Mouse (Mus musculus) frontal cortex, postnatal 10 days (tissue): ENCODE measurements around the gene Slc25a21.
"Not testable (repeated sequence)": the region's sequence is repeated elsewhere in the genome, so short reads cannot be mapped to it uniquely, and the experiment has no call there.

Experiments used
- DNase-seq, 2 experiments: peaks; one replicate each; pipeline ENCODE4 v3.0.0; 2022; ENCODE audit warnings: low spot score in 2 of 2, mixed read lengths in 1 of 2

Slc25a21 gene

DNA sequence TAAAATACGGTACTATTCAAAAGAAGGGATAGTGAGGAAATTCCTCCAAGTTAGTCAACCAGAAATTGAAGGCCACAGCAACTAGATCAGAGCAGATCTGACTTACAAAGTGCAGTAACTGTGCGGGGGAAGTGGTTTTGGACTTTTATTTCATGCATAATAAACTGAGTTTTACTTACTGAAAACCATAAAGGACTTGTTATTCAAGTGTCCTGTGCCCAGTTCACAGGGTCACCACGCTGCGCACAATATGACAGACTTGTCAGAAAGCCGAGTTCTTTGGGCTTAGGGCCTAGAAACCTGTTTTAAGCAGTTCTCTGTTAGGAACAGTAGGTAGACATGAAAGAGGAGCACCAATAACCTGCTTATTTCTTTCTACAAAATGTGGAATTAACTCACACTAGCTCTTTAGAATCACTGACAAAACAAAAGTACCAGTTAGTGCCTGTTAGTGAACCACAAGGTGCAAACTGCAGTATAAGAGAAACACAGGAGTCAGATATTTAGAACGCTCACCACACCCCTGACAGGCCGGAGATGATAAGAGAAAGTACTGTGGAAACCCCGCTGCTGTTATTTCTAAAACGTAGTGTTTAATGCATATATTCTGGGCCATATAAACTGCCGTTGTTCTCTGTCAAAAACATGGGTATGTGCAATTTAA, at the start of gene Slc25a21:
Slc25a21 (minus strand) TSS at position 110 of the 664 bp plus-strand sequence.
- no peak for DNase-seq

DNA sequence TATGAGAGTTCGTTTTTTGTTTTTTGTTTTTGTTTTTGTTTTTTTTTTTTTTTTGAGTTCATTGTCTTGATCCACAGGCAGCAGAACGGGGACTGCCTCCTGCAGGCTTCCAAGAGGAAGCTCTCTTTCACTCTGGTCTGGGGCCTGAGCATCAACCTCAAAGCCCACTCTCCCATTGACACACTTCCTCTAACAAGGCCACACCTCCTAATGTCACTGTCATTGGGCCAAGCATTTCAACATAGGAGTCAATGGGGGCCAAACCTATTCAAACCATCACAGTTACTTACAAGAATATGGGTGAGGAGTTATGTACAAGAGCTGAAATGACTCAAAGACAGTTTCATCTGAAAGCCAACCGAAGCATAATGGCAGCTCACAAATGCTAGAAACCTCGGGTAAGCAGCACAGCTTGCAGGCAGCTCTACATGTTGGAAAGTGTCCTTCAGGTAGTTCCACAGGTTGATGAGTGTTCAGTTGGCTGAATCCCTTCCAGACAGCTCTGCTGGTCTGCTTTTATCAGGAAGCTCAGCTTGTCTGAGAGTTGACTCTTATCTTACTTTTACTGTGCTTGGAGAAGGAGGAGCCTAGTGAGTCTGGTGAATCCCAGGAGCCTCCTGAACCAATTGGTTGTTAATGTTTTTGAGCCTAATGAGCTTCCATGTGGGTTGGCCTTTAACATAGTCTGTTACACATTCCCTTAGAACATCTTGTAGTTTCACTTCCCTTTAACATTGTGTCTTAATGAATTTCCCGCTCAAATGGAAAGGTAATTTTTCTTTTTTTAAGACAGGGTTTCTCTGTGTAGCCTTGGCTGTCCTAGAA, 46.6 kb upstream of the Slc25a21 start:
- DNase-seq: no peak

DNA sequence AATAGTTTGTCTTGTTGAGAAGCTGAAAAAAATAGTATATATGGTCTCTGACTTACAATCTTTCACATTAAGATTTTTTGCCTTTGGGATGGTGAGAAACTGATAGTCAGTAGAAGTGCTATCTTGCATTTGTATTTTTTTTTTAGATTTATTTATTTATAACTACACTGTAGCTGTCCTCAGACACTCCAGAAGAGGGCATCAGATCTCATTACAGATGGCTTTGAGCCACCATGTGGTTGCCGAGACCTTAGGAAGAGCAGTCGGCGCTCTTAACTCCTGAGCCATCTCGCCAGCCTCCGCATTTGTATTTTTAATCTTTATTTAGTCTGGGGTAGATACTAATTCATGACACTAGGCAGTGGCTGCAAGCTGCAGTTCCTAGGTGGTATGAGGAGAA, 36.1 kb upstream of the Slc25a21 start:
- no peak for DNase-seq

DNA sequence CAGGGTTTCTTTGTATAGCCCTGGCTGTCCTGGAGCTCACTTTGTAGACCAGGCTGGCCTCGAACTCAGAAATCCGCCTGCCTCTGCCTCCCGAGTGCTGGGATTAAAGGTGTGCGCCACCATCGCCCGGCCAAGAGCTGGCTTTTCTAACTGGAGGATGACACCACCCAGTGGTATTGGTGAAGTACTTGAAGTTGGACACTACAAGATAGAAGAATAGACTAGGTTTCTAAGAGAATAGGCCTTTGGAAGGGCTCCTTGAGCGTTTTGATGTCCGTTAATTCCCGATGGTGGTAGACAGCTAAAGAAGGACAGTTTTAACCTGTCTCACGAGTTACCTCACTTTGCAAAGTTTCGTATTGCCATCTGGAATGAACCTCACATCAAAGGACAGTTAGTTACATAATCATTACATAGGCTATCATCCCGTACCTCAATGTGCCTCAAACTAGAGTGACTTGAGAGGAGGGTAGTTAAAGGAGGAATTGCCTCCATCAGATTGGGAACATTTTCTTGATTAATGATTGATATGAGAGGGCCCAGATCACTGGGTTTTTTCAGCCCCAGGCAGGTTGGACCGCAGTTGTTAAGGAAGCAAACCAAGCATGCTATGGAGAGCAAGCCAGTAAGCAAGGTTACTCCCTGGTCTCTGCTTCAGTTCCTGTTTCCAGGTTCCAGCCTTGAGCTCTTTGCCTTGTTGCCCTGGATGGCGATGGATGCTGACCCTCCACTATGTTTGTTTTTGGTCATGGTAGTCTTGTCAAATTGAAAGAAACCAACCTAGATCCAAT, 34.0 kb upstream of the Slc25a21 start:
- DNase-seq: no peak

DNA sequence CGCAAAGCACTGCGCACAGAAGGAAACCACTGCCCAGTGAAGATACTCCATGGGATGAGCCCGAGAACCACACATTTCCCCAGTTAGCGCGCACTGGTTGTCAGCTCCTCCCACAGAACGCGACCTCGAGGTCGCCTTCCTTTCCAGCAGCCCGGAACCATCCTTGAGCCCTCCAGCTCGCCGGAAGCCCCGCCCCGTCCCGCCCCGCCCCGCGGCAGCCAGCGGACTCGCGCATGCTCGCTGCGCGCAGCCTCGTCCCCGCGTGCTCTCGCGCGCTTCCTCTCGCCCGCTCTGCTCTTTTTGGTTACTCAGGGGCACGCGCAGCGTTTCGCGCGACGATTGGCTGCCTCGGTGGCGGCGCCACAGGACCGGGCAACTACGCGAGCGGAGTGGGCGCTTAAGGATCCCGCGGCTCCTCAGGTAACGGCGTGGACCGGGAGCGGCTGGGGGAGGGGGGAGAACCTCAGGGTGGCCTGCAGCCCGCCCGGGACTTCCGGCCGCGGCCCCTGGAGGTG, 33.0 kb upstream of the Slc25a21 start, which contains the start of the genes Prps1l3 and Mipol1:
Prps1l3 (plus strand) TSS at position 221 of the 515 bp plus-strand sequence.
Mipol1 (plus strand) TSS at position 236 of the 515 bp plus-strand sequence.
- peak; percentile 73 to 85 for DNase-seq

DNA sequence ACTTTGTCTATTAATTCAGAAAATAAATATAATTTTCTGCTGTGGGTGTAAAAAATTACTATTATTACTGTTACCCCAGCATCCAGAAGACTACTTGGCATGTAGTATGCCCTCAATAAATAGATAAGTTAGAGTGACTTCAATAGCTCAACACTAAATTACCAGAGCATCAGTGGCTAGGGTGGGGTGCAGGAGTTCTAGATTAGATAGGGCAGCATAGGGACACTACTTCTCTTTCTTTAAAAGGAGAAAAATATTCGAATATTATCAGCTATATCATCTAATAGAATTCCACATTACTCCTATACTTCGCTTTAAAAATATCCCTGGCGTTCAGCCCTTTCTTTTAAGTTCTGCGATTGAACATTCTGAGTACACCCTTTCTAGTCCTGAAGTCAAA, 32.4 kb upstream of the Slc25a21 start:
- DNase-seq: no peak

DNA sequence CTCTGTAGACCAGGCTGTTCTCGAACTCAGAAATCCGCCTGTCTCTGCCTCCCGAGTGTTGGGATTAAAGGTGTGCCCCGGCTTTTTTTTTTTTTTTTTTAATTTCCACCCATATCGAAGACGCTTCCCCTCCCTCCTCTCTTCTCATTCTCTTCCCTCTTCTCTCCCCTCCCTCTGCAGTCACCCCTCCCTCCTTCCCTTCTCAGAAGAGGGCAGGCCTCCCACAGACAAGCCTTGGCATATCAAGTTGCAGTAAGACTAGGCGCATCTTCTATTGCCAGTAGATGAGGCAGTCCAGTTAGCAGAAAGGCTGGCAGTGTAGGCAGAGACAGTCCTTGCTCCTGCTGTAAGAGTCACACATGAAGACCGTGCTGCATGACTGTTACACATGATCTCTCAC, 30.5 kb upstream of the Slc25a21 start:
- no peak for DNase-seq

DNA sequence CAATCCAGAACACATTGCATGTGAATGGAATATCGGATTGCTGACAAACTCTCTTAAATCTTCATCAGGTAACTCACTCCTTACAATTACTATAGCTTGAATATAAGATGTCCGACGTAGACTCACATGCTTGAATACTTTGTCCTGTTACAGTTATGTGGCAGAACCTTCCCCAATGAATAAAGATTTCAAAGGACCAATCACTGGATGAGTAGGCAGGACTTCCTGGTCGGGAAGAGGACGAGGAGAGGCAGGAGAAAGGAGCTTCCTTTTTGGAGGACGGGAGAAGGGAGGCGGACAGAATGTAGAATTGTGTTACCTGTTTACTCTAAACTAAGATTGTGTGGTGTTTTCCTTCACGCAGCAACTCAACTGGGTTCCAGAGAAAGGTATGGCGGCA, 29.1 kb upstream of the Slc25a21 start:
- DNase-seq: no peak

DNA sequence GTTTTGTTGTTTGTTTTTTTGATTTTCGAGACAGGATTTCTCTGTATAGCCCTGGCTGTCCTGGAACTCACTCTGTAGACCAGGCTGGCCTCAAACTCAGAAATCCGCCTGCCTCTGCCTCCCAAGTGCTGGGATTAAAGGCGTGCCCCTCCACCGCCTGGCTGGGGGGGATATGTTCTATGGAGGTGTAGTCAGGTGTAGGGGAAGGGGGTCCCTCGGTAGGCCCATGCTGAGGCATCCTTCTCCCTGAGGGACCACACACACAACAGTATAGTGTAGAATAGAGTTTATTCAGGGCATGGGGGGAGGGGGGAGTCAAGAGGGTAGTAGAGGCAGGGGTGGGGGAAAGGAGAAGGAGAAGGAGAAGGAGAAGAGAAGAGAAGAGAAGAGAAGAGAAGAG, 15.2 kb upstream of the Slc25a21 start:
- not testable (repeated sequence) for DNase-seq

DNA sequence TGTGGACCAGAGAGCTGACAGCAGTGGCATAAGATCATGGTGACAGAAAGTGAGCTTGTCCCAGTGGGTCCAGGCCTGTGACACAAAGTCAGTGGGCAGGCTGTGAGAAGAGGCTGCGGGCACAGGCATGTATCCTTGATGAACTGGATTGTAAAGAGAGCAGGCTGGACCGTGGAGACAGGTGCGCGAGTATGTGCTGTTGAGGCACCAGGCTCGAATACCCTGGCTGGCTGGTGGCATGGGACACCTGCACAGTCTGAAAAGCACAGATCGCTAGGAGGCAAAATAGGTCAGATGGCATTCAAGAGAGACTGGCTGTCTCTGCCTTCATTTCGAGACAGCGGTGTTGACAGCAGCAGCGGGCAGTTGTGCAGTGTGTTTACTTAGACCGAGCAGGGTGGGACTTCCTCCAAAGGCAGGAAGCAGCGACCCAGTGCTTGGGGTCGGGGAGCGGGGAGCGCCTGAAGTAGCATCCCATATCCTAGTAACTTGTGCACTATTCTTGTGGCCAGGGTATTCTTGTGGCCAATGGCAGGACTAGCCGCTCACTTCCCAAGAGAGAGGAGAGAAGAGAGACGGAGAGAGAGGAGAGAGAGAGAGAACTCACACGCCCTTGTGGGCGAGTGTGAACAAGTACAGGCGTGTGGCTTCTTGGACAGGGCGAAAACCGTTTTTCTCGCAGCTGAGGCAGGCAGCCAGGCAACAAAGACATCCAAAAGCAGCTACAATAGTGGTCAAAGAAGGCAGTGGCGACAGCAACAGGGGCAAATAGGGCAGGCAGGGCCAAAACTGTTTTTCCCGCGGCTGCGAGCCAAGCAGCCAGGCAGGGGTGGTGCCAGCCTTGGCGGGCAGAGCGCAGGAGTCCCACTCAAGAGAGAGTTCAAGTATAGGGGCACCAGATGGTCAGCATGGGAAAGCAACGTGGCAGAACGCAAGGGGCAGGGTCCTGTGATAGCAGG, 14.4 kb upstream of the Slc25a21 start:
- peak in 1 of 2 experiments; percentile 32 for DNase-seq

DNA sequence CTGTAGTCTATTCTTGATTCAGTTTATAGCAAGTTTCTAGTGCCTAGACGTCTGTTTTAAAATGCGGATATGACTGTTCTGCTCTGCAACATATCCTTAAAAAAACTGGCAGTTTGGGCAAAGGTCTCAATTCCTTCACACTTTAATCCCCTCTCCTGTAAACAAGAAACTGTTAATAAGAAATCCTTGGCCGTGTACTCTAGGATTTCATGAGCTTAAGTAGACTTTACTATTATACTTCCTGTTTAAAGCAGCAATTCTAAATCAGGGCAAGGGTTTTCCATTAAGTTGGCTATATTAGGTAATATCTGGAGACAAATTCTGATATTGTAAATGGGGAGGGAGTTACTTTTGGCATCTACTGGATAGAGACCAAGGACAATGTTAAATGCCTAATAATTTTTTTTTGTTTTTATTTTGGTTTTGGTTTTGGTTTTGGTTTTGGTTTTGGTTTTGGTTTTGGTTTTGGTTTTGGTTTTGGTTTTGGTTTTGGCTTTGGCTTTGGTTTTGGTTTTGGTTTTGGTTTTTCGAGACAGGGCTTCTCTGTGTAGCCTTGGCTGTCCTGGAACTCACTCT, 7.1 kb upstream of the Slc25a21 start:
- no peak for DNase-seq

DNA sequence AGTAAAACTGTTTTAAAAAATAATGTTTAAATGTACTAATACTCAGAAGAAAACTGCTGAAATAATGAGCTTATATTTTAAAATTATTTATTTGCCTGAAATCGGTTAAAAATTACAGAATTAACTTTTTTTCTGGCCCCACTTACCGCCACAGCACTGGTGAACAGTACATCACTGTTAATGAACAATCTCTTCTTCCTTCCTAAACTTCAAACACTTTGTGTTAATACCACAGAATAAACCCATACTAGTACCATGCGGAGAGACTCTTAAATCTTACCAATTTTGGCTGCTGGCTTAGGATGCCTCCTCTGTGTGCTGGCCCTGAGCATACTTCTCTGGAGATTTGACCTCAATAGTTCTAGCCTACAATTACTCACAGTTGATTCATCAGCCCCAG, 4.6 kb upstream of the Slc25a21 start:
- no peak for DNase-seq

DNA sequence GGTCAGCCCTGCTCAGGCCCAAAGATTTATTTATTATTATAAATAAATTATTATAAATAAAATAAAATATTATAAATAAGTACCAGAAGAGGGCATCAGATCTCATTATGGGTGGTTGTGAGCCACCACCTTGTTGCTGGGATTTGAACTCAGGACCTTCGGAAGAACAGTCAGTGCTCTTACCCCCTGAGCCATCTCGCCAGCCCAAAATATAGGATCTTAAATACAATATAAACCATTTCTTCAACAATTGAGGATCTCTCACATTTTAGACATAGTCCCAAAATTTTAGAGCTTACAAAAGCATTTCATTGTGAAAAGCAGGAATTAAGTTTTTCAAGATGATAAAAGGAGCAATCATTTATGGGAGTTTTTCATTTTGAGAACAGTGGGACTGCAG, 2.2 kb upstream of the Slc25a21 start:
- DNase-seq: no peak

DNA sequence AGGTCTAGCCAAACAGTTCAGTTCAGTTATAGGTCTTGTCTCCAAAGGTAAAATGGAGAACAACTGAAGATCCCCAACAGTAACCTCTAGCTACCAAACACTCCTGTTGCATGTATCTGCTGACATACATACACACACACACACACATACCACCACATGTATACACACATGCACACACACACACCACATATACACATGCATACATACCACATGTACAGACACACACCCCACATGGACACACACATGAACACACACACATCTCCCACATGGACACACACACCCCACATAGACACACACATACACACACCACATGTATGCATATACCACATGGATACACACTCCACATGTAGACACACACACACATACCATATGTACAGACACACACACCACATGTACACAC, 997 bp upstream of the Slc25a21 start:
- DNase-seq: no peak

DNA sequence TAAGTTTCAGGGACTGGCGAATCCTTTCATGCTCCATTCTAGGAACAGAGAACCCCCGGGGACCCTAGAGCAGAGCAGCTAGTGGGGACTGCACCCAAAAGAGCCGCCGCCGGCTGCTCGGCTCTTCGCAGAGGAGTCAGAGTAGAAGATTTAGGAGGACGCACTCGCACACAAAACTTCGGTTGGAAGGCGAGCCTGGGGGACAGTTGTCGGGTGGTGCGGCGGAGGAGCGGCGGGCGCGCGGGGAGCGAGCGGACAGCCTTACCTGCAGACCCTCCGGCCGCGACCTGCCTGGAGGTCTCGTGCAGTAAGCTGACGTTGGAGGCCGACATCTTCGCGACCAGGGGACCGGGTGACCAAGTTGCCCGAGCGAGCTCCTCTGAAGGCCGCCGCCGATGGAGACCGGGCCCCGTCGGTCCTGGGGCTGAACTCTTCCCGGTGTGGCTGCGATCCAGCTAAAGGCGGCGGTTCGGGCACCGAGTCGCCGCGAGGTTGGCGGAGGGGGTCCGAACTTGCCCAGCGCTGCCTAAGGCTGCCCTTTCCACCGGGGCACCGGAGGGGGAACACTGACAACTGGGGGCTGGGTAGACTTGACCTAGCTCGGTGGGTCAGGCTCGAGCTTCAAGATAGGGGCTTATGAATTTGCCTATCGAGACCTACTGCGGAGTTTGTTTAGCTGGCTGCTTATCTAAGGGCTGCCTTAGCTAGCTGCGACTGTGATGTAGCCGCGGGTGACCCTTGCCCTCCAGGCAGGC, 487 bp downstream of the Slc25a21 start:
- peak in 1 of 2 experiments; percentile 8 for DNase-seq

DNA sequence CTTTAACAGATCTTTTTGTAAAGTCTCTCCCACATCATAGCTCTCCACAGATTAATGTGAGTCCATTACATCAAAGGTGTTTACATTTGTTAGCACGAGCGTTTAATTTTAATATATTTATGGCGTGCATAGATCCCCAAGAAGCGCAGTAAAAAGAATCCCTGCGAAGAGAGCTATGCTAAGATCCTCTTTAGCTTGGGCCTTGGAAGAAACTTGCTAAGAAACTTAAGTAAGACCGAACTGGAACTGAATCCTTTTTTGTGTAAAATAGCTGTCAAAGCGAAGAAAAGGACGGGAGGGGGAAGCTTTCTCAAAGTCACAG, 1.0 kb downstream of the Slc25a21 start:
- DNase-seq: no peak

DNA sequence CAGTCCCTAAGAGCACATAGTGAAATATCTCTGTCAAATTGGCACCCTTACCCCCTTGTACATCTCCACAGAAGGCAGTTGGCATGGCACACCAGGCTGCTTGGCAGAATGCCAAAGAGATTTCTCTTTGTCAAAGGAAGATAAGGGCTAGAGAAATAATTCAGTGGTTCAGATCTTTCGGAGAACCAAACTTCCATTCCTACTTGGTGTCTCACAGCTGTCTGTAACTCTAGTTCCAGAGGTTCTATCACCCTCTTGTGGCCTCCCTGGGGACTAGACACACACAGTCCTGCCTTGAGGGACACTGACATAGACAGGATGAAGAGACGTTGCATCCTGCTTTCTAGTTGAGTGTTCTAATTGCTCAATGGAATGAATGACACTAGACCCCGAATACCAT, 2.7 kb downstream of the Slc25a21 start:
- DNase-seq: no peak

DNA sequence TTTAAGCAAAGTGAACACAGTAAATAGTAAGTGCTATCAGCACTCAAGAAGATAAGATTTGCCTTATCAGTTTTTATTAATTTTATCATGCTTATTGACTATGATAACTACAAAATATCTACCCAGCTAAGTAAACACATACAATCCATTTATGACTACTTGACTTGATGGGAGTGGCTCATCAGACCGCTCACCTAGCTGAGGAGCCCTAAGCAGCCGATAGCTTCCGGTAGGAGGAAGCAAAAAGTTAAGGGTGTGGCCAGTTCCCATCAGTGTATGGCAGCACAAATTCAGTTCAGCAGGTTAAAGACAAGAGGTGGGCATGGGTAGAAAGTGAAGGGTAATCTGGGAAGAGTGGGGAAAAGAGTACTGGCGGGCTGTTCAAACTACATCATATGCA, 10.2 kb downstream of the Slc25a21 start:
- no peak for DNase-seq

DNA sequence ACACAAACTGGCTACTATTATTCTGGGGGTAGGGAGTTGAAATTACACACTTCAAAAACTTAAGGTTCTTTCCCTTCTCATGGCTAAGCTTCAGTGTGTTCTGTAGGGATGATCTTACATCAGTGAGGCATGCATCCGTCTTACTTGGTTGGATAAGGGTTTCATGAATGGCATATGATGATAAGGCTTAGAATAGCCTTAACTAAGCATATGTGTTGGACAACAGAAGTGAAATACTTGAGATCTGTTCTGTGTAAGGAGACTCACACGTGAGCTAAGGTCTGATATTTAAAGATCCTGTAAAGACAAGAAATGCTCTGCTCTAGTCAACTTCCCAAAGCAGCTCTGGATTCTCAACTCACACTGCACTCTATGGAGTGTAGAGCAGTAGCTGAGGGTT, 11.1 kb downstream of the Slc25a21 start:
- DNase-seq: no peak

DNA sequence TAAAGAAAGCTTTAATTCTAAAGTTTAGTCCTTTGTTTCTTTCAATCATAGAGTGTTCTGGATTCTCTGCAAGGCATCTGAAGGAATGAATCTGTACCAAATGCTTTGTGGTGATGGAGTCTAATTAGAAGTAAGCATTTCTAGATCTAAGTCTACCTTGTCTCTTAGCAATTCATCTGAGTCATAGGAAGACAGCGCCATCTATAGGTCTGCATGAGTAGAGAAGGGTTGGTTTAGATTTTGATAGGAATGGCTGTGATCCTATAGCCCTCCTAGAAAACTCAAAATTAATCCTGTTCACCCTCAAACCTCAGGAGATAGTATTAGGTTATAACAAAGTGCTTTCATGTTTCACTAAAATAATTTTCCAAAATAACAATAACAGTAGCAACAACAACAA, 11.8 kb downstream of the Slc25a21 start:
- no peak for DNase-seq
